Mouse (Mus musculus) ES-Bruce4 (cell line): ENCODE measurements around the gene Ccdc62.

ENCODE experiments used
- CTCF ChIP-seq: IDR thresholded peaks from one replicate; pipeline ENCODE4 v1.8.1; 2011; ENCODE audit warnings: low read depth, low read length
- EP300 ChIP-seq: IDR thresholded peaks from 2 replicates; pipeline ENCODE4 v1.6.1; 2011; ENCODE audit warnings: low read depth, low read length; ENCODE audit not compliant: insufficient read depth
- POLR2A ChIP-seq: IDR thresholded peaks from one replicate; pipeline ENCODE4 v1.8.1; 2011; ENCODE audit warnings: low read length; ENCODE audit not compliant: insufficient read depth

- TF ChIP-seq POLR2A (no peak), CTCF (peak; percentile 67), EP300 (no peak)
These were observed 3.6 kb downstream of the Ccdc62 start for GRCm38 (mm10) chr5:123933957-123934591.
